Mouse (Mus musculus): ENCODE measurements around the gene Sat1.
"Not testable (repeated sequence)": the region's sequence is repeated elsewhere in the genome, so short reads cannot be mapped to it uniquely, and the experiment has no call there.

Sat1 gene

DNA sequence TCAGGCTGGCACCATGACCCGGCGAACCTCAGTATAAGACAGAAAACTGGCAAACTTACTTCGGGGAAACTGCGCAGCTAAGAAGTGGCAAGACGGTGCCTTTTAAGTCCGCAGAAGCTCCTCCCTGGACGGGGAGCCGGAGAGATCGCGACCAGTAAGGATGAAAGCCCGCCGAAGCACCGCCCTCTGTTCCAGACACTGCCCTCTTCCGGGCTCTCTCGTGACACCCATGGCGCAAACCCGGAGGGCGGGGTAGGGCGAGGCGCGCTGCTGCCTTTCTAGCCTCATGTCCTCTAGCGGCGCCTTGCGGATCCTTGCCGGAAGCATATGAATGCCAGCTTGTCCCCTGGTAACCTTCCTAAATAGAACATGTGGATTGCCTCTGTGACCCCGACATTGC, at the start of gene Sat1:
Gene Sat1, minus strand, starts transcription at position 179 of the 400 bp plus-strand sequence.
- peak; percentile 88 for DNase-seq

DNA sequence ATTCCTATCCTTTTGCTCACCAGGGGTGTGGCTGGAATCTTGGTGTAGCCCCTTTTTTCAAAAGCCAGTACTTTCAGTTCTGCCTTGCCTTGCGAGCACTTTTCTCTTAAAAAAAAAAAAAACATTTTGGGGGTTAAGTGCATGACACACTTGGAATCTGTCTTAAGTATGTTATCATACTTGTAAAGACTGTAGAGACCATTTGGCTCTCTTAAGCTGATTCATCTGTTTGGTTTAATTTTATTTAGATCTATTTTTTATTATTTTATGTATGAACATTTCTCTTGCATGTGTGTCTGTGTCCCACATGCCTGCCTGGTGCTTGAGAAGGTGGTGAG, 46.6 kb upstream of the Sat1 start:
- no peak for DNase-seq

DNA sequence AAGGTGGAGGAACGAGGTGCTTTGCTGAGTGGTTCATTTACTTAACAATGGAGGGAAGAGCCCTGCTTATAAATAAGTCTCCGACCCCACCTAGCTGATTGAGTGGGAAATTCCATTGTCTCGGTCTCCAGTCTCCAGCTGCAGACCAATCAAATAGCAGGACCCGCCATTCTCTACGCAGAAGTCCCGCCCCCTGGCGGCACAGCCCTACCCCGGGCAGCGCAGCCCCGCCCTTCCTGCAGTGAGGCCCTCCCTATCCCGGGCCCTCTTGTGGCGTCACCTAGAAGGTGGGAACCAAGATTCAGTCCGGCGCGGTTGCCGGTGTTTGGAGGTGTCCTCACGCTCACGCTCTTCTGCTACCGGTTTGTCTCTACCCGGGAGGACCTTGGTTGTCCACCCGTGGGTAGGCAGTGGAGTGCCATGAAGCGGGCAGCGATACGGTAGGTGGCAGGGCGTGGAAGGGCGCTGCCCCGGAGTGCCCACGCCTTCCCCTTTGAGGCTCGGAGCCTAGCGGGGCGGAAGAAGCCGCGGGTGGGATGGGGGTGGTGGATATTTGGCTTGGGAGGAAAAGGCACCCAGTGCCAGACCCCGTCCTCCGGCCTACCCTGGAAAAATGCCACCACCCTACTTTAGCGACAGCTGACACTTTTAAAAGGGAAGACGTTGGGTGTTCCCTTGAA, 46.1 kb upstream of the Sat1 start, which contains the start of gene Acot9:
Gene Acot9, plus strand, starts transcription at position 209 of the 680 bp plus-strand sequence.
- DNase-seq = peak; percentile 81

DNA sequence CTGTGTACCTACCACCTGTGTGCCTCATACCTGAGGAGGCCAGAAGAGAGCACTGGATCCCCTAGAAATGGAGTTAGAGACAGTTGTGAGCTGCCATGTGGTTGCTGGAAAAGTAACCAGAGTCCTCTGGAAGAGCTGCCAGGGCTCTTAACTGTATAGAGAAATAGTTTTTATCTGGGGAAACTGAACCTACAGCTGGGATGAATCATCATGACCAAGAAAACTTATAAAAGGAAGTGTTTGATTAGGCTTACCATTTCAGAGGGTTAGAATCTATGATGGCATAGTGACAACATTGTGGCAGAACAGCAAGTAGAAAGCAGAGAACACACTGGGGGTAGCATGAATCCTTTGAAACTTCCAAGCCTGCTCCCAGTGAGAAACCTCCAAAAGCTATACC, 40.6 kb upstream of the Sat1 start:
- no peak for DNase-seq

DNA sequence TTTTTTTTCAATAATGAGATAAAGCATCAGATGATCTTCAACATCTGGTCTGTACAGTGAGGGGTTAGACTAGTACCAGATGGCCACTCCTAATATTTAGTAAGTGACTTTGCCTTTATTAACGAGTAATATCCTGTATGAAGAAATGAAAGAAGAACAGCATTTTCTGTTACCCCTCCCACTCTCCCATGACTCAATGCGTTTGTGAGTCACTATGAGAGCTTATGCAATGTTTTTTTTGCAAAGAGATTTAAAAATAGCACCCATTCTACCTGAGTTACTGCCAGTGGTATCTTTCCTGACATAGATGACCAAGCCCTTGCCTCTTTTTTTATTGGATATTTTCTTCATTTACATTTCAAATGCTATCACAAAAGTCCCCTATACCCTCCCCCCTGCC, 2.0 kb upstream of the Sat1 start:
- no peak for DNase-seq

DNA sequence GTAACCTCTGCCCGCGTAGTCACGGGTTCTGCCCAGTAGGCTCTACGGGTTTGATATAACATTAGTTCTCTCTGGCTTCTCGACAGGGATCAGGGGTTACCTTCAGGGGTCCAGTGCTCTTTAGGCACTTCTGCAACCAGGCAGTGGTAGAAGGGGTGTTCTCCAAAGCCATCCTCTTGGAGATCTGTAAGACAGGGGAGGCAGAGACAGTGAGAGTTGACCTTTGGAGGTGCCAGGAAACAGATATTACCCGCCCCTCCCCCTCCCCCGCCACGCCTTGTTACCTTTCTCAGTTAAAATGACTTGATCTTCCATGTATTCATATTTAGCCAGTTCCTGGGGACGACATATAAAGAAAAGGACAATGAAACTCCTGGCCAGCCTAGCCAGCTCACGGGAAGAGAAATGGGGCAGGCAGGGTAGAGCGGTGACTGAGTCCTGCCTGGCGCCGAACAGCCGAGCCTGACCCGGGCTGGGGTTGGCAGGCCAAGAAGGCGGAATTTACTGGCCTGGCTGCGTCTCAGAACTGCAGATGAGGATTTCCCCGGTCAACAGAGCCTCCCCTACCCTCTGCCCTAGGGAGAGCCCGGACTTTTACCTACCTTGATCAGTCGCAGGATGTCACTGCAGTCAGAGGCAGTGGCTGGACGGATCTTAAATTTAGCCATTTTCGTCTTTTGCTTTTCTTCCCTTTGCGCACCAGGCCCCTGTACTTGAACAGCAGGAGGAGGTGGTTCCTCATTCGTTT, 574 bp downstream of the Sat1 start:
- DNase-seq = no peak

DNA sequence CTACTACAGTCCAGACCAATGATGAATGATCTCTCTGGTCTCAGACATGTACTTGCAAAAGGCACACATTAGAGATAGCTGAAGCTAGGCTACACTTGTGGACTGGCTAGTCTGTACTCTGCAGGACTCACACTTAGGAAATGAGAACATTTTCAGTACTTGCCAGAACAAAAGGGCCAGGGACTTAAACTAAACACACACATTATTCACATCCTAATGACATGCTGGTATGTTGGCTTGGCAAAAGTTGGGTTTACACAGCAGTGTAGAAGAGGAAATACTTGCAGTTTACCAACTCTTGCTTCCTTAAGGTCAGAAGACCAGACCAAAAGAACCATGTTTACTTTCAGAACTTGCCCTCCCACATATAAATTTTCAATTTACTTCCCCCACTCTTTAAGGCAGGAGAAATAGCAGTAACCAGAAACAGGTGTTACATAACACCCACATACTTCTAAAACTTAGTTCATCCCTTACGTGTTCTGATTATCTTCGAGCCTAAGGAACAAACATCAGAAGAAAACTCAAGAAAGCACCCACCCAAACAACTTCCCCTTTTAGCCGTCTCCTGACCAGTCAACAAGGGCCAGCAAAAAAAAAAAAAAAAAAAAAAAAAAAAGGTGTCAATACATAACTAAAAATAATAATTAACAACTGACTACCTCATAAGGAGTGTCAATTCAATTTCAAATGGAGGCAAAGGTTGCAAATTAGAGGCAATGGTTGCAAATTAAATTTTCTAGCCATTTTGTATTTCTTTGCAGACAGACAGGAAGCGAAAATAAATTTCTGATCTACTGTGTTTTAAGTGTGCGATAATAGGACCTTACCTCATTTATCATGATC, 1.7 kb downstream of the Sat1 start:
- no peak for DNase-seq

DNA sequence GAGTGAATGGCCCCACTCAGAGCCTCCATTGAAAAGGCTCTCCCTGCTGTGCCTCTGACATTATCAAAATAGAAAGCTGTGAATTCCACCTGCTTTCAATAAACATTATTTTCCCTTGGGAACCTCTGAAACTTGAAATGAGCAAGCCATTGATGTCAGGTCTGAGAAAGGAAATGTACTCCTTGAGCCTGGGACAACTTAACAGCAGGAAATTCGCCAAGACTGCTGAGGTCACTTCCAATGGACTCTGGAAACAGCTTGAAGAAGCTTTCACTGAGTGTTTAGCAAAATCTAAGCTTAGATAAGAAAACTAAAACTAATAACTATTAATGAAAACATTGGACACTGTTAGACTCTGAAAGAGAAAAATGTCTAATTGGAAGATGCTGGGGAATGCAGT, 7.6 kb downstream of the Sat1 start:
- no peak for DNase-seq

DNA sequence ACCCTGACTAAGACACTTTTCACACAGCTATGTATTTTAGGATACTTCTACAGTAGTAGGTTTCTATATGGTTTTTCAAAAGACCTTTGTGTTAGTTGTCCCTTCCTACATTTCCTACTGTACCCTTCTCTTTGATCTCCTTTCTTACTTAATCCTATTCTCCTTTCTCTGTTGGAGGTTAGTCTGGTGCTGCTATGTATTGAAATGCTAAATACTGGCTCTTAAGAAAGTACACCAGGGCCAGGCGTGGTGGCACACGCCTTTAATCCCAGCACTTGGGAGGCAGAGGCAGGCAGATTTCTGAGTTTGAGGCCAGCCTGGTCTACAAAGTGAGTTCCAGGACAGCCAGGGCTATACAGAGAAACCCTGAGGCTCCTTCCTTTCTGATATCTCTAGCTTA, 10.8 kb downstream of the Sat1 start:
- not testable (repeated sequence) for DNase-seq

DNA sequence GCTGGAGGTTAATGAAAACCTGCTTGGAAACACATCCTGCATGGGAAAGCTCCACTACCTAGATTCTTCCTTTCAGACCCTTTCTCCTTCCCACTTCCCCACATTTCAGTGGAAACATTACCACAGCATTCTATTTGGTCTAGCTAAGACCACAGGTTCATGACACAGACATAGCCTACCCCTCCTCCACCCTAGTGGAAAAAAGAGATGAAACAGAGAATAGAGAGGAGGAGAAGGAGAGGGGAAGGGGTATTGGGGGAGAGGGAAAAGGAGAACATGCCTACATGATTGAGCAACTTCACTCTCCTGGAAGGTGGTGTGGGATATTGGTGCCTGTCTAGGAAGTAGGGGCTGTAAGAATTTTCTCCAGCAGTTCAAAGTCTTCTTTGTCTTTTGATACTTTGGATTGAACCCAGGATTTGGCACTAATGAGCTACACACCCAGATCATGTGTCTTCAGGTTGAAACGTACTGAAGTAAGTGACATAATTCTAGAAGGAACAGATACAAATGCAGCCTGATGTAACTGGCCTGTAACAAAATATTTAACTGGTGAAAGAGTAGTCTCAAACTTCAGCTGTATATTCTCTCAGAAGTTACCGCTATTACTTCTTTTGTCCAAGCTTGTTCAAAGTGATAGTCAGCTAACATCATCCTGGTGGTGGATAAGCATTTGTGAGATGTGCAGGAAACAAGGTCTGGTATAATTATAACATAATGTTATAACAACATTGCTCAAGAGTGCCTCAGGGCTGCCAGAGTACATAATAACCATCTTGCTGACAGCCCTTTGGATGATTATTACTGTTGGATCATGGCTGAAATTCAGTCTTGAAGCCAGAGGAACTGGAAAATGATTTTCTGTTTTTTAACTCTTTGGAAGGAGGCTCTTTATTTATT, 13.6 kb downstream of the Sat1 start:
- DNase-seq = no peak

DNA sequence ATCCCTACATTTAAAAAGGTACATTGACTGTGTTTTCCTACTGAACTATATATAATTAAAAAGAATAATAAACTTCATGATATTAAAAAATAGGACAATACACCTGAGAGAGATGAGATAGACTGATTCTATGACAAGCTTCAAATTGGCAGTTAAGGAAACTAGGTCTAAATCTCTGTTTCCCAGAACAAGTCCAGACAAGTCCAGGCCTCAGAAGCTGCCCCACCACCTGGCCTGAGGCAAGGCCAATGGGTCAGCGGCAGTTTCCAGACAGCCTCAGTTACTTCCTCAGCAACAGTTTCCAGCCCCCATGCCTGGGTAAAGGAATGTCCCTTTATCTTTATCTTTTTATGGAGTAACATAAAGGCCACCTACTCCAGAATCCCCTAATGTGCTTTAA, 14.4 kb downstream of the Sat1 start:
- no peak for DNase-seq

DNA sequence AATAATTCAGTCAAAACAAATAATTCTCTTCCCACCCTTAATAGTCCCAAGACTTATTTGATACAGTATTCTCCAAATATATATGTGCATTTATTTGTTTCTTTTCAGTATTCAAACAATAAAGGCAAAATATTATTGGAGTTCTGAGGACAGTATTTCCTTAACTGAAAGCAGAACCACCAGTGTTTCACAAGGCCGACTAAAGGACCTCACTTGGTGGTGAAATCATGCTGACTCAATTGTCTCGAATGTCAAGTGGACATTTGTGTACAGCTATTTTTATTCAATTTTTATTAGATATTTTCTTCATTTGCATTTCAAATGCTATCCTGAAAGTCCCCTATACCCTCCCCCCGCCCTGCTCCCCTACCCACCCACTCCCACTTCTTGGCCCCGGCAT, 21.3 kb downstream of the Sat1 start:
- no peak for DNase-seq

DNA sequence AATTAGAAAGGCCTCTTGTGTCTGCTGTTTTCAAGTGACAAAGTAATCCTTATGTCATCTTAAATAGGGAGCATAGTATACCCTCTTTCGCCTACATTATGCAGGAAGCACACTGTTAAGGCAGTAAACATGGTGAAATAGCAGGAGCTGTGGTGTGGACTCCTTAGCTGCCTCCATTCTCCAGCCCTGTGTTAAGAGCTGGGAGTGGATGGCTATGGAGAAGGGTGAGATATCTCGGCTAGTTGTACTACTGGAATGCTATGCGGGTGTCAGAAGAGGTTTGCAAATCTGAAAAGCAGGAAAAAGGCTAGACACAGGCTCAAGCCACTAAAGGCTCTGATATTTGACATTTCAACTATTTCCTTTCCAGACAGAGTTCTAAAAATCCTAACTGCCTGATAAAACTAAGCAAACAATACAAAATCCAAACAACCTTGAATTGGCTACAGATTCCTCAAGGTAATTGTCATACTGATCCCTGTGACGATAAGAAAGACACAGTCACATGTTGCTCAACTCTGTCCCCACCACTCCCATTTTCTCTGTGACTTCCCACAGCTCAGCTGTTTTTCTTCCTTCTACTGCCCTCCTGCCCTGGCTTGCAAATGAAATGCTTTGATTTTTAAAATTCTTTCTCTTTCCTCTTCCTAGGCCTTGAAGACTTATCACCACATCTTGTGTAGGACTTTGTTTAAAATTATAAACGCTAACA, 22.4 kb downstream of the Sat1 start:
- DNase-seq = no peak

DNA sequence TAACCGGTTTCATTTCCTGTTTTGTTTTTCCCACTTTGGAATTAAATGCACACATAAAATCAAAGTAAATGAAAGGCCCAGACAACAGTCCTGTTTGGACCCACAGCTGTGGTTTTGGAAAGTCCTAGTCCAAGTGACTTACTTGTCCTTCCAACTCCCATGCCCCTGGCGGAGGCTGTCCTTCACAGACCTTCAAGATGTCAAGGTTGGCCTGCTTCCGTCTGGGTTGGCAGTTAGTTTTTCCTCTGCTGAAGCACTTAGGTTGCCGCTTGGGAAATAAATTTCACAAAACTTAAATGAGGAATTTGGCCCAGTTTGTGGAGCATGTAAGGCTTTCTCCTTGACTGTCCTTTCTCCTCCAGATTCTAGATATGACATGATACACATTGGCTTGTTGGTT, 24.3 kb downstream of the Sat1 start:
- no peak for DNase-seq

DNA sequence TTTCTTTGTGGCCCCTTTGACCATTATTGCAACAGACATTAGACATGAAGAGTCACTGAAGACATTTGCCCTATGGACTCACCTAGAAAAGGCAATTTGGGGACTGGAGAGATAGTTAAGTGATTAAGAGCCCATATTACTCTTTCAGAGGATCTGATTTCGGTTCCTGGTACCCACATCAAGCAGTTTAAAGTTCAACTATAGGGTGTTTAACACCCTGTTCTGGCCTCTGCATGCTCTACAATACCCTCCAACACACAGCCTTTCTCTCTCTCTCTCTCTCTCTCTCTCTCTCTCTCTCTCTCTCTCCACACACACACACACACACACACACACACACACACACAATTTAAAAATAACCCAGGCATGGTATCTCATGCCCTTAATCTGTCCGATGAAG, 38.6 kb downstream of the Sat1 start:
- DNase-seq = no peak

DNA sequence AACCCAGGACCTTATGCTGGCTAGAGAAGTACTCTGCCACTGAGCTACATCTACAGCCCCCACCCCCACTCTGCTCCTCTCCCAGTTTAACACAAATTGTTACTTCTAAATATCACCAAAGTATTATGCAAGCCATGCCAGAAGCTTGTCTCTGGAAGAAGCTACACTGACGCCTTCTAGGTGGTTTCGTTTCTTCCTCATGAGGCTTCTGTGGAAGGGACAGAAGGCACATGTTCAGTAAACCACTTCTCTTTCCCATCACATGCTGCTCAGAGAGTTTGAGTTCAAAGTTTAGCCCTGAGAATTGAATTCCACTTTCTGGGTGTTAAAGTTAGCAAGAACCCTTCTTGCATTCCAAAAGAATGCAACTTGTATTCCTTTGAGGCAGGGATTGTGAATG, 39.0 kb downstream of the Sat1 start:
- DNase-seq = no peak

DNA sequence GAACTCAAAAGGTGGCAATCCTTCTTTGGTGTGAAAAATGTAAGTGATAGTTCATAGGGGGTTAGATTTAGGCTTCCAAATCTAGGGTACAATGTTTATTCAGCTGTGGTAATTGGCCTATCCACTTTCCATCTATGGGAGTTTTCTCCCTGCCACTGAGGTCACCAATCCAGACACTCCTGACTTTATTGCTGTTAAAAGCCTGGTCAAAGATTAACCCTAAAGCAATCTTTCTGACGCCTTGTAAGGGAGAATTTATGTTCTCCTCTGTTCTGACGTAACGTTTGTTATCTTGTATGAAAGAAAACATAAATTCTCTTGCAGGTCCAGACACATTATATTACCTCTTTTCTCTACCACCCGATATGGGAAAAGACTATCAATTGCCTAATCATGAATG, 40.7 kb downstream of the Sat1 start:
- no peak for DNase-seq

DNA sequence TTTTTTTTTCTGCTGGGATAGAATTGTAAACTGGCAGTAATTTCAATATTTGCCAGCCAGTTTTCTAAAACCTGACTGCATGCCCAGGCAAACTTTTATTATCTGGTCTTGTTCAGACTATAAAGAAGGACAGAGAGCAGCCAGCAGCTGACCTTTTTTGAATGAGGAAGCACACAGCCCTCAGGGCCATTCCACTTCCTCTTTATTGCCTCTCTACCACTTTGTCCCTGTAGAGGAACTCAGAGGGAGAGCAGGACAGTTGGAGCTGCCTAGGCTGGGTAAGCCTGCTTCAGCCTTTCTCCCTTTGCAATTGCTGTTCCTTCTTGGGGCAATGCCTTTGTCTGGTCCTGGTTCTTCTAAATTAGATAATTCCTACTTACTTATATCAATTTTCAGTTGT, 43.9 kb downstream of the Sat1 start:
- no peak for DNase-seq

DNA sequence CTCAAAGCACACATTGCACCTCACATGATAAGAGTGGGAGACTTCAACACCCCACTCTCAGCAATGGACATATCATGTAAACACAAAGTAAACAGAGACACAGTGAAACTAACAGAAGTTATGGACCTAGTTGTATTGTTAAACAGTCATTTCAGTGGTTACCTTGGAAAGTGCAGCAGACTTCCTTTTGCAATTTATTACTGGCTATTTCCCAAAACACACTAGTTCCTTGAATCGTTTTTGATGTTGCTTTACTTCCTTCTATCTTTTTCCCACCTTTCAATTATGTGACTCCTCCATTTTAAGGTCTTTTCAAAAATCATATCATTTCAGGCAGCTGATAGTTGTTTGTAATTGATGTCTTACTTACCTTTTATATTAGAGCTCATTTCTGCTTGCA, 44.5 kb downstream of the Sat1 start:
- DNase-seq = no peak

DNA sequence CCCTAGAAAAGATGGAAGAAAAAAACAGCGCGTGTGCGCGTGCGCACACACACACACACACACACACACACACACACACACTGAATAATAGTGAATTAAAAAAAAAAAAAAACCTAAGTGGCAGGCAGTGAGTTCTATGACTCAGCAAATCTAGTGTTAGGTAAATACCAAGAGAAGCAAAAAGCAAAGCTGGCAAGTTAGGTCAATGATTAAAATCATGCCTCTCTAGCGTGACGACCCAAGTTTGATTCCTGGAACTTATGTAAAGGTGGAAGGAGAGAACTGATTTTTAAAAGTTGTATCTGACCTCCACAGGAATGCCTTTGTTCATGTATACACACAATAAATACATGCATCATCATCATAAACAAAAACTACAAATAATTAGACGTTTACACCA, 46.4 kb downstream of the Sat1 start:
- no peak for DNase-seq

DNA sequence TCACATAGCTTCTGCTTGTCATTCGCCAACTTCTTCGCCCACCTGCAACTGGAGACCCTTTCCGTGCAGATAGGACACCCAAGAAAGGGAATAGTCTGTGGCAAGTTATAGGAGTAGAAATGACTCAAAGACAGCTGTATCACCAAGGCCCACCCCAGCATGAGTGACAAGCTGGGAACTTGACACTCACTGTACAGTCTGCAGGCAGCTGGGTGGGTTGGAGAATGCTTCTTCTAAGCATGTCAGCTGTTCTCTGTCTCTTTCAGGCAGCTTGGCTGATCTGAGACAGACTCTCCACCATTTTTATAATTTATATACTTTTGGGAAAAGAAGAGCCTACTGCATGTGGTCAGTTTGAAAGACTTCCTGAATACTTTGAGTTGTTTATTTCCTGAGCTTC, 48.6 kb downstream of the Sat1 start:
- DNase-seq = no peak

DNA sequence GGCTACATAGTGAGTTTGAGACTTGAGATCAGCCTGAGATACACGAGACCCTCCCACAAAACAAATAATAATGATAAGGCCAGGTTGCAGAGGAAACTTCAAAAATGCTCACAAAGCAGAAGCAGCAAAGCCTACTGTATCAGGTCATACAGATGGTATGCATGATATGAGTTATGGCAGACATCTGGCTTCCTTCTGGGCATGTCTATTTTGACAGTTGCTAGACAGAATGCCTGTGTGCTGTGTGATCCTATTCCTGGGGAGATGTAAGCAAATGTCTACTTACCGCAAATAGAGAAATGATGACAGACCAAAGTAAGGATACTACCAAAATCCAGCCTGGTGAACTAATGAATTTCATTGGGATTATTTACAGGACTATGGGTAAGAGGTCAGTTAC, 49.9 kb downstream of the Sat1 start:
- no peak for DNase-seq

Data from right cerebral cortex, postnatal 14 days (tissue).